Mouse (Mus musculus) midbrain, embryonic 11.5 days (tissue): Measurements from ENCODE around the gene Gm45015. TPM values are rescaled to one million over a fixed set of nuclear protein-coding genes. Genes with fewer than 3 reads are reported as not detected.
A peak's percentile ranks its signal among the peaks of the same experiment; 100 is the strongest.

ENCODE experiments used
- ATAC-seq: fragments of 200-750 bp; cut with Nextera tagmentation; 2 replicates; pipeline ENCODE4 v1.8.0; 2017; ENCODE audit warnings: moderate TSS enrichment, moderate library complexity; ENCODE audit not compliant: low FRiP score
- DNase-seq: peaks from one replicate; pipeline ENCODE4 v3.0.0; 2015; ENCODE audit warnings: low spot score; ENCODE audit errors: missing footprints
- H3K27ac ChIP-seq: fragments of 300-500 bp; sonication (generic); 2 replicates; pipeline ENCODE4 v1.5.1; 2014; ENCODE audit warnings: low read depth, low read length
- H3K27me3 ChIP-seq: fragments of 300-500 bp; sonication (generic); 2 replicates; pipeline ENCODE4 v1.6.1; 2014; ENCODE audit warnings: mild to moderate bottlenecking, low read length, moderate library complexity, mixed read lengths; ENCODE audit not compliant: control insufficient read depth, insufficient read depth
- H3K36me3 ChIP-seq: fragments of 300-500 bp; sonication (generic); 2 replicates; pipeline ENCODE4 v1.6.1; 2014; ENCODE audit warnings: mild to moderate bottlenecking, low read length, moderate library complexity, mixed read lengths; ENCODE audit not compliant: control insufficient read depth, insufficient read depth
- H3K4me1 ChIP-seq: fragments of 300-500 bp; sonication (generic); 2 replicates; pipeline ENCODE4 v1.6.1; 2014; ENCODE audit warnings: low read length; ENCODE audit not compliant: control insufficient read depth, insufficient read depth
- H3K4me2 ChIP-seq: fragments of 300-500 bp; sonication (generic); 2 replicates; pipeline ENCODE4 v1.6.1; 2014; ENCODE audit warnings: mild to moderate bottlenecking, moderate library complexity
- H3K4me3 ChIP-seq: fragments of 300-500 bp; sonication (generic); 2 replicates; pipeline ENCODE4 v1.5.1; 2014; ENCODE audit warnings: low read depth, low read length
- H3K9ac ChIP-seq: fragments of 300-500 bp; sonication (generic); 2 replicates; pipeline ENCODE4 v1.6.1; 2014; ENCODE audit warnings: low read length
- H3K9me3 ChIP-seq: fragments of 300-500 bp; sonication (generic); 2 replicates; pipeline ENCODE4 v1.6.1; 2016; ENCODE audit warnings: low read length; ENCODE audit not compliant: control insufficient read depth
- WGBS: fragments of 180-500 bp; shearing (Covaris S2); extraction: QIAGEN DNeasy Blood & Tissue Kit; methylation state at CpG from one replicate; pipeline ENCODE4 v1.1.7; 2014; 5-methylcytosine and 5-hydroxymethylcytosine counted together
- polyA plus RNA-seq: library from polyadenylated mRNA; unstranded; fragments of >200 nt; fragmentation: Nextera tagmentation; extraction: Ambion mirVana; gene quantifications from 2 replicates; pipeline ENCODE4 v1.2.1, GENCODE M21; 2014

The Gm45015 gene
- not detected in 2 replicates for polyA plus RNA-seq

DNA sequence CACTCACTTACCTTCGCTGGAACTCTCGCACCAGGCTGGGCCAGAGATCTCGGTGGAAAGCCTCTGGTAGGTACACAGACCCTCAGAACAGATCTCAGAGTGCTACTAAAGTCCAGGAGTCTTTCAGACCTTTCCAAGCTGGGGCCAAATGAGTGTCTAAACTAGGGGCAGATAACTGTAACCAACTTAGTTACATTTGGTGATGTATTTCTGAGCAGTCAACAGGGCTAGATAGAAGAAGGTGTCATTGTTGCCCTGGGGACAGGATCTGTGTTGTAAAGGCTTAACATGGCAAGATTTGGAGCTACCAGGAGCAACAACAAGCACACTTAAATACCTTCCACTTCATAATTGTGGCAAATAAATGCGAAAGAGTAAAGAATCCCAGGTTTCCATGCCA, at the start of gene Gm45015:
TSS of gene Gm45015 (minus strand) at position 101 of the 400 bp plus-strand sequence.
- DNase-seq (no peak), ATAC-seq (no peak)
- Histone ChIP-seq H3K4me3 (no peak within 1 kb of the TSS), H3K9ac (no peak within 1 kb of the TSS), H3K4me2 (no peak within 1 kb of the TSS), H3K27ac (no peak within 1 kb of the TSS), H3K27me3 (peaks cover under 1% of the 10 kb centered on the region; the same call in 1 of the 2 replicates), H3K36me3 (no peaks in the 10 kb centered on the region), H3K9me3 (no peaks in the 10 kb centered on the region), H3K4me1 (no peaks in the 10 kb centered on the region)
- 83% methylated on average over 4 of the region's 4 CpGs for WGBS

DNA sequence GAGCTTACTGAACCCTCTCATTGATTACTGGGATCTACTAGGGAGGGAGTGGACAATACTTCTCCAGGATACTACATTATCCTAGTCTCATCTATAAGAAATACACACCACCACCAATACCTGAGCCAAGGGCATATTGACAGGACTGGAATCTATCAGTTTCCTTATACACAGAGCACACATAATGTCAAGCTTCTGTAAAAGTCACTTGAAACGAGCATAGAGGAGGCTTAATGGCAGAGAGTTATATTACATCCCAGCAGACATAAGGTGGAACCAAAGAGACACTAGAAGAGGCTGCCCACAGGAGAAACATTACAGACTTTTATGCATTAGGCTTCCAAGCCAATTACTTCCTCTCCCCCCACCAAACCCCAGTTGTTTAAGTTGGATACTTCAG, 48.3 kb upstream of the Gm45015 start:
- ATAC-seq, result no peak
- no peak for DNase-seq
- no peak overlapping the region for H3K4me2 ChIP-seq
- H3K4me3 ChIP-seq, result no peak overlapping the region
- no peaks in the 10 kb centered on the region for H3K36me3 ChIP-seq
- H3K9ac ChIP-seq, result no peak overlapping the region
- H3K9me3 ChIP-seq, result no peaks in the 10 kb centered on the region
- H3K27me3 ChIP-seq, result no peaks in the 10 kb centered on the region
- WGBS, result 43% methylated on average over 1 of the region's 1 CpGs
- no peak overlapping the region for H3K27ac ChIP-seq
- no peaks in the 10 kb centered on the region for H3K4me1 ChIP-seq

DNA sequence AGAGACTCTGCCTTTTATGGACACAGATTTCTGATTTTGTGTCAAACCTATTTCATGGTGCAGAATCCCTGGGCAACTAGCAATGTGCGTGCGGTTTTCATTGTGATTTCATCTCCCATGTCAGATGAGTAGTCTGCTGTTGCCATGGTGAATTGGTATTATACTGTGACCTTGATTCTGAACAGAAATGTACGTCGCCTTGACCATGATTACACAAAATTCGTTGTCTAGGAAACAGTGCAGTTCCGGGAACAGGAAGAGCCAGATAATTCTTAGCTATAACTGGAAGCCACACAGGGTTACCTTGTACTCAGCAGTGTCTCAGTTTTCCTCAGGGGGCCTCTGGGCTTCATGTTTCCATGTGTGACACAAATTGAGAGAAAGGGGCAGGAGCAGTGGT, 47.8 kb upstream of the Gm45015 start:
- DNase-seq (no peak), ATAC-seq (0 out of 2 replicates have a peak, but pooled peaks have one; percentile 35)
- WGBS, result 68% methylated on average over 6 of the region's 6 CpGs
- H3K36me3 ChIP-seq, result no peaks in the 10 kb centered on the region
- no peaks in the 10 kb centered on the region for H3K4me1 ChIP-seq
- no peak overlapping the region for H3K4me3 ChIP-seq
- H3K27me3 ChIP-seq, result no peaks in the 10 kb centered on the region
- H3K9me3 ChIP-seq, result no peaks in the 10 kb centered on the region
- no peak overlapping the region for H3K4me2 ChIP-seq
- H3K9ac ChIP-seq, result no peak overlapping the region
- H3K27ac ChIP-seq, result no peak overlapping the region

DNA sequence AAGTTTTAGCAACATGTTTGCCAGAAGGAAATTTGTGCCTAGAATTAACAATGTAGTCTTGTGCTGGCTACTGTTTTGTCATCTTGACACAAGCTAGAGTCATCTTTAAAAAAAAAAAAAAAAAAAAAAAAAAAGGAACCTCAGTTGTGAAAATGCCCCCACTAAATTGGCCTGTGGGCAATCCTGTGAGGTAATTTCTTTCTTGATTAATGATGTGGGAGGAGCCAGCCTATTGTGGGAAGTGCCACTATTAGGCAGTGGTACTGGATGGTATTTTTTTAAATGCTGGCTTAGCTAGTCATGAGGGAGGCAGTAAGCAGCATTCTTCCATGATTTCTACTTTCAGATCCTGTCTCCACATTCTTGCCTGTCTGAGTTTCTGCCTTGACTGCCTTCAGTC, 26.7 kb upstream of the Gm45015 start:
- no peak overlapping the region for H3K4me3 ChIP-seq
- H3K4me1 ChIP-seq, result no peaks in the 10 kb centered on the region
- no peak for DNase-seq
- H3K9me3 ChIP-seq, result no peaks in the 10 kb centered on the region
- ATAC-seq, result no peak
- H3K4me2 ChIP-seq, result no peak overlapping the region
- no peak overlapping the region for H3K9ac ChIP-seq
- H3K36me3 ChIP-seq, result no peaks in the 10 kb centered on the region
- no peak overlapping the region for H3K27ac ChIP-seq
- no peaks in the 10 kb centered on the region for H3K27me3 ChIP-seq

DNA sequence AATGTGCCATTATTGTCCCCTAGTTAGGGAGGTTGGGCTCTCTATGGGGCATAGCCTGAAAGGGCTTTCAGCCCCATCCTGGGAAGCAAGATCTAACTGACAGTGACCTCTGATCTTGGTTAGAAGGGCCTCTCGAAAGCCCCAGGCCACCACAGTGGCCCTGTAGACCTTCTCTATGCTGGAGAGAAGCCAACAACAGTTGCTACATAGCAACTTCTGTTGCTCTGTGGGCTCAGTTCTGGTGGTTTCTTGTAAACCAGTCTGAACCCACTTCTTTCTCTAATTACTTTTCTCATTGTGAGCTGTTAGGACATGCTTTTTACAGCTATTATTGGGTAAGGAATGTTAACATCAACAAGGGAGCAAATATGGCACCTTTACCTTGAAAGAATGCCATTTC, 20.1 kb upstream of the Gm45015 start:
- DNase-seq (no peak), ATAC-seq (no peak)
- Histone ChIP-seq H3K27me3 (no peaks in the 10 kb centered on the region), H3K27ac (no peak overlapping the region), H3K9me3 (no peaks in the 10 kb centered on the region), H3K36me3 (peaks cover 12% of the 10 kb centered on the region), H3K4me3 (no peak overlapping the region), H3K9ac (no peak overlapping the region), H3K4me2 (no peak overlapping the region), H3K4me1 (no peaks in the 10 kb centered on the region)
- WGBS, result 79% methylated on average over 1 of the region's 1 CpGs

DNA sequence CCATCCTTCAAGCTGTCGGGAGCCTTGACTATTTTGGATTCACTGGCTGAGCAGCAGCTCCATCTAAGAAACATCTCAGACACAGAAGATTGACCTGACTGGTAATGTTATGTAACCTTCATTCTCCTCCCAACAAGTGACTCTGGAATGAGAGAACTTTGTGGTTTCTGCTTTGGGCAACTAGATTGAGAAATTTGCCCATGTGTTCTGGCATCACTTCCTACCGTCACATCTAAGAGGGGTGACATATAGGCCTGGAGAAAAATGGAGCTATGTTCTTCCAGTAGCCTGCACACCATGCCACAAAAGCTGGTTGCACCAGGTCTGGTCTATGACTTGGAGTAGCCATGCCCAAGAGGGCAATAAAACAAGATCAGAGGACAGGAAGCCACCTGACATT, 19.5 kb upstream of the Gm45015 start:
- H3K4me3 ChIP-seq, result no peak overlapping the region
- DNase-seq, result no peak
- no peak overlapping the region for H3K9ac ChIP-seq
- no peak for ATAC-seq
- peaks cover 12% of the 10 kb centered on the region for H3K36me3 ChIP-seq
- no peaks in the 10 kb centered on the region for H3K9me3 ChIP-seq
- no peaks in the 10 kb centered on the region for H3K4me1 ChIP-seq
- no peak overlapping the region for H3K27ac ChIP-seq
- WGBS, result 95% methylated on average over 2 of the region's 2 CpGs
- no peaks in the 10 kb centered on the region for H3K27me3 ChIP-seq
- no peak overlapping the region for H3K4me2 ChIP-seq

DNA sequence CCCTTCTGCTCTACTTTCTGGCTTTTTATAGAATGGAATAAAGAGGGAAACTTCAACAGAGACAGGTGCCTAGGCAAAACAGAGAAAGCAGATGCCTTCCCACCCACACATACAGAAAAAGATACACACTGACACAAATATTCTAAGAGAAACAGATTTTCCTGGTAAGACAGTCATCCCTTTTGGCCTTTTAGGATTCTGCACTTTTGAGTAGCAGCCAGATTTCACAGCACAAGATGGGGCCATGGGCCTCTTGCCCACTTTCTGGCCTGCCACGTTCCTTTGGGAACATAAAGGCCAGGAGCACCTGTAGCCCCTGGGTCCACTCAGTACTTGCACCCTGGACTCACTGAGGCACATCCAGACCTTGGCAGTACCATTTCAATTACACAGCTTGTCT, 7.7 kb upstream of the Gm45015 start:
- WGBS, result 88% methylated on average over 1 of the region's 1 CpGs
- no peaks in the 10 kb centered on the region for H3K36me3 ChIP-seq
- H3K9me3 ChIP-seq, result no peaks in the 10 kb centered on the region

DNA sequence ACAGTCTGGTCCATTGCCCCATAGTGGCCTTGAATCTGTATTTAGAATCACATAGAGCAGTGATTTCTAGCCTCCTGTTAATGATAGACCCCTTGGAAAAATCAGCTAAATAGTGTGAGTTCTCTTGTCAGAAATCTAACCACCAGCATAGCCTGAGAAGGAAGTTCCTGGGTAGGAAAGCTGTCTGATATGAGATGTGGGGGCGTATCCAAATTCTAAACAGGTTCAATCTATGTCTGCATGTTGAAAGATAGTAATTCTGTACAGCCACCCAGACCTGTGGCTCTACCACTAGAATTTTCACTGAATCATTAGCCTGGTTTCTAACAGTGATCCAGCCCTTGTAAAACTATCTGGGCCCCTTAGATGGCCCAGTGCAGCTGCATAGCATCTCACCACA, 7.2 kb upstream of the Gm45015 start:
- H3K4me3 ChIP-seq, result no peak overlapping the region
- DNase-seq (no peak), ATAC-seq (no peak)
- H3K9ac ChIP-seq, result no peak overlapping the region
- peaks cover 2% of the 10 kb centered on the region; the same call in 1 of the 2 replicates for H3K27me3 ChIP-seq
- no peaks in the 10 kb centered on the region for H3K36me3 ChIP-seq
- H3K9me3 ChIP-seq, result no peaks in the 10 kb centered on the region
- no peaks in the 10 kb centered on the region for H3K4me1 ChIP-seq
- H3K27ac ChIP-seq, result no peak overlapping the region
- WGBS, result 93% methylated on average over 1 of the region's 1 CpGs
- H3K4me2 ChIP-seq, result peak overlapping the region; percentile 55; the same call in 1 of the 2 replicates

More for the DNA sequence above, 7.7 kb upstream of the Gm45015 start:
- Histone ChIP-seq H3K27ac (no peak overlapping the region), H3K4me3 (no peak overlapping the region), H3K27me3 (peaks cover 2% of the 10 kb centered on the region; the same call in 1 of the 2 replicates), H3K9ac (no peak overlapping the region), H3K4me1 (no peaks in the 10 kb centered on the region), H3K4me2 (no peak overlapping the region)
- ATAC-seq, result no peak
- DNase-seq, result no peak

DNA sequence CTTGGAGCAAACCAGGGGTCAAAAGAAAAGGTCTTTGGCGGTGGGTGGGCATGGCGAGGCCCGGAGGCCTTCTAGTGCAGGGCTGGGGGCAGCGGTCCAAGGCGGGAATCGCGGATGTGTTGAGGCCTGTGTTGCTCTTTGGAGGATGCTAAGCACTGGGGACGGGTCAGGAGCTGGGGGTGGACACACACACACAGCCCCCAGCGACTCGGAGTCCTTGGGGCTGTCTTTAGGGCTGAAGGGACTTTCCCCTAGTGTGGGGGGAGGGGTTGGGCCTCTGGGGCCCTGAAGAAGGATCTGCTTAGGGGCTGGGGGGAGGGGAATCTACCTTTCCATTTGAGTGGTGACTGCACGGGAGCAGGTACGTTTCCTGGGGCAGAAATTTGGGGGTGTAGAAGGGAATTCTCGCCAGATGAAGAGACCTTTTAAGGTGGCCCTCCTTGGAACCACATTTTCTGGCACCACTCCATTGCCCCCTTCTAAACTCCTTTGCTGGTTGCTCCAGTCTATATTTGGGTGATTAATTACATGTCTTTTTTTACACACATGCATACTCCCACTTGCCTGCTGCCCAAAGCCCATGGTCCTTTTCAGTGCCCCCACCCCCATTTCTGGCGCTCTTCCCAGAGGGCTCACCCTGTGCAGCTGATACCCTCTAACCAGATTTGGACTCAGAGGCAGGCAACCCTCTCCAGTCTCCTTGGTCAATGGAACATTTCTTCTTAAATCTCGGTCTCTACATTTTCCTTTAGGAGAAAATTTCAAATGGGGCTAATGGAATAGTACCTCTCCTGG, 6.5 kb upstream of the Gm45015 start:
- Histone ChIP-seq H3K9ac (peak overlapping the region; percentile 75), H3K27me3 (peaks cover 2% of the 10 kb centered on the region; the same call in 1 of the 2 replicates), H3K4me2 (peak overlapping the region; percentile 55), H3K36me3 (no peaks in the 10 kb centered on the region), H3K9me3 (no peaks in the 10 kb centered on the region), H3K4me3 (peak overlapping the region; percentile 54), H3K4me1 (no peaks in the 10 kb centered on the region), H3K27ac (no peak overlapping the region)
- 22% methylated on average over 15 of the region's 15 CpGs for WGBS
- DNase-seq (no peak), ATAC-seq (peak; percentile 80)
